Mouse (Mus musculus) midbrain, postnatal 0 days (tissue): ENCODE measurements at regions not wholly inside any gene's neighbourhood (a gene's known extent, or its start where the extent isn't known, plus 50 kb on each side); places are given as distances from the start of the nearest gene placed in this dataset.

Source experiments
- ATAC-seq: fragments of 200-750 bp; cut with Nextera tagmentation; 2 replicates; pipeline ENCODE4 v1.8.0; 2017; ENCODE audit warnings: moderate number of reproducible peaks, mild to moderate bottlenecking, moderate TSS enrichment, moderate library complexity; ENCODE audit not compliant: low FRiP score
- DNase-seq: peaks from one replicate; pipeline ENCODE4 v3.0.0-alpha.2; 2015; ENCODE audit warnings: low spot score
- H3K27ac ChIP-seq: fragments of 300-500 bp; sonication (generic); 2 replicates; pipeline ENCODE4 v1.5.1; 2014; ENCODE audit warnings: low read depth, mild to moderate bottlenecking, low read length, mixed read lengths
- H3K27me3 ChIP-seq: fragments of 300-500 bp; sonication (generic); 2 replicates; pipeline ENCODE4 v1.6.1; 2014; ENCODE audit warnings: low read length, control low read depth, mixed read lengths; ENCODE audit not compliant: insufficient read depth
- H3K36me3 ChIP-seq: fragments of 300-500 bp; sonication (generic); 2 replicates; pipeline ENCODE4 v1.6.1; 2014; ENCODE audit warnings: low read length, control low read depth, mixed read lengths; ENCODE audit not compliant: insufficient read depth
- H3K4me1 ChIP-seq: fragments of 300-500 bp; sonication (generic); 2 replicates; pipeline ENCODE4 v1.6.1; 2014; ENCODE audit warnings: mild to moderate bottlenecking, control low read depth, antibody characterized with exemption, low read length, mixed read lengths; ENCODE audit not compliant: insufficient read depth
- H3K4me2 ChIP-seq: fragments of 300-500 bp; sonication (generic); 2 replicates; pipeline ENCODE4 v1.6.1; 2014; ENCODE audit warnings: low read depth, mild to moderate bottlenecking, low read length, mixed read lengths; ENCODE audit not compliant: poor library complexity, severe bottlenecking
- H3K4me3 ChIP-seq: fragments of 300-500 bp; sonication (generic); 2 replicates; pipeline ENCODE4 v1.5.1; 2014; ENCODE audit warnings: low read depth, mild to moderate bottlenecking, low read length, moderate library complexity
- H3K9ac ChIP-seq: fragments of 300-500 bp; sonication (generic); replicated peaks from 2 replicates; pipeline ENCODE4 v1.6.1; 2014; ENCODE audit warnings: mild to moderate bottlenecking, low read length, moderate library complexity, mixed read lengths; ENCODE audit not compliant: poor library complexity, severe bottlenecking
- H3K9me3 ChIP-seq: fragments of 300-500 bp; sonication (generic); 2 replicates; pipeline ENCODE4 v1.6.1; 2016; ENCODE audit warnings: low read length, control low read depth
- CTCF ChIP-seq: IDR thresholded peaks from 2 replicates; pipeline ENCODE4 v1.5.1; 2016; ENCODE audit warnings: antibody characterized with exemption, mild to moderate bottlenecking
- WGBS: fragments of 180-500 bp; shearing (Covaris S2); extraction: QIAGEN DNeasy Blood & Tissue Kit; methylation state at CpG from one replicate; pipeline ENCODE4 v1.1.7; 2014; 5-methylcytosine and 5-hydroxymethylcytosine counted together

DNA sequence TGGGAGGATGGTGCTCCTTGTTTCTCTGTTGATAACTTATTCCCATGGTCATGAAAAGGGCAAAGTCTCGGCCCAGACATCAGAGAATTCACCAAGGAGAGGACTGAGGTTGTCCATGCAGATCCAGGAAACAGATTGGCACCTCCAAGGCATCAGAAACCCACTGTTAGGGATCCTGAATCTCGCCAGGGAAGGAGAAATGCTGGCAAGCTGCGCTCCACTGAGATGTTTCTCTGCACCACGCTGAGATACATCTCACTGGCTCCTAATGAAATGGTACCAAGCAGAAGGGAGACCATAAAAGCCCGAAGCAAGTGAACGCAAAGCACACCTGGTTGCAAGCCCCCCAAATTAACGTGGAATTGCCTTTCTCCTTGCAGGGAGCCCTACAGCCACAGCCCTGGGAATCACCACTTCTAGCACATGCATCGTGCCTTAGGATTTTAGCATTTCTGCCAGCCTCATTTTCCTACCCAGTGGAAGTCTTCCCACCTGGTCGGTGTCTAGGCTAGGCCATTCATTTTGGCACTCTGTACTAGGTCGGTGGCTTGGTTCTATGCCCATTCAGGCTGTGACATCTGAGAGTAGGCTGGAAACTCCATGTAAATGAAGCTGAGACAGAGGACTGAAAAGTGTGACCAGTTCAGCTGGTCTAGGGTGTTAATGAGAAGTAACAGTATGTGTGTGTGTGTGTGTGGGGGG is 336.3 kb downstream of the Mex3b start:
- Histone ChIP-seq H3K4me2 (no peak overlapping the region), H3K27ac (no peak overlapping the region), H3K4me3 (no peak overlapping the region), H3K4me1 (peaks cover 24% of the 10 kb centered on the region), H3K27me3 (no peaks in the 10 kb centered on the region), H3K9ac (no peak overlapping the region), H3K36me3 (no peaks in the 10 kb centered on the region), H3K9me3 (no peaks in the 10 kb centered on the region)
- 64% methylated on average over 10 of the region's 10 CpGs for WGBS
- TF ChIP-seq CTCF: no peak
- ATAC-seq (no peak), DNase-seq (peak; percentile 75)

DNA sequence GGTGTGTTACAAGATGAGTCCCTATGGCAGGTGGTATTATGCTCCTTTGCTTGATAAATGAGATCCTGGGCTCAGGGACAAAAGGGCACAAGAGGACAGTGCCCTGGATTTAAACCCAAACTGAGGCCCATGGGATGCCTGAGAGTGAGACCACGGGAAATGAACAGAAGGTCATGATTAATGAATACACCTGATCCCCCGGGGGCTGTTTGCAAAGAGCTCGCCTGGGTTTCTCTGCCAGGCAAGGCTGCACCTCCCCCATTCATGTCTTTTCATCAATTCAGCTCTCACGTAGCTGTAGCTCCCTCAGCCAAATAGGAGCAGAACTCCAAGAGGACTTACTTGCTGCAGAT is 336.9 kb downstream of the Mex3b start:
- H3K27me3 ChIP-seq: no peaks in the 10 kb centered on the region
- TF ChIP-seq CTCF: no peak
- no peaks in the 10 kb centered on the region for H3K36me3 ChIP-seq
- H3K4me2 ChIP-seq: no peak overlapping the region
- no peak overlapping the region for H3K4me3 ChIP-seq
- 26% methylated on average over 4 of the region's 4 CpGs for WGBS
- no peaks in the 10 kb centered on the region for H3K9me3 ChIP-seq
- peak overlapping the region; percentile 55 for H3K27ac ChIP-seq
- ATAC-seq: no peak
- DNase-seq: peak; percentile 60
- H3K9ac ChIP-seq: peak overlapping the region; percentile 42; the same call in 1 of the 2 replicates
- peaks cover 24% of the 10 kb centered on the region for H3K4me1 ChIP-seq

DNA sequence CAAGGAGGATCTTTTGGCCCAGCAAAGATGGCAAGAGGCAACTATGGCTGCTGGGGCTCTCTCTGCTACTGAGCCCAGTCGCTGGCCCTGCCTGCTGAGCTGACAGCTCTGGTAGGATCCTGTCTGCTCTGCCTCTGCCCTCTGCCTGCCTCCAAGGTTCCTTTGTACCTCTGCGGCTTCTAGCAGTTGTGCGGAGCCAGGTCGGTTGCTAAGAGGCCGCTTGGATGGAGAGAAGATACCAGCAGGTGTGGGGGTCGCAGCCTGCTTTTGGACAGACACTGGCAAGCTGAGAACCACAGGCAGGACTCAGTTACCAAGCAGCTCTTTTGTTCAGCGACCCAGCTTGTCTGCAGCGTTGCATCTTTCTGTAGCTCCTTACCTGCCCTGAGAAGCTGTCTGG is 337.6 kb downstream of the Mex3b start:
- Histone ChIP-seq H3K9ac (peak overlapping the region; percentile 42; the same call in 1 of the 2 replicates), H3K4me1 (peaks cover 24% of the 10 kb centered on the region), H3K27ac (peak overlapping the region; percentile 55), H3K27me3 (no peaks in the 10 kb centered on the region), H3K36me3 (no peaks in the 10 kb centered on the region), H3K9me3 (no peaks in the 10 kb centered on the region), H3K4me2 (no peak overlapping the region), H3K4me3 (no peak overlapping the region)
- 16% methylated on average over 8 of the region's 8 CpGs for WGBS
- no peak for TF ChIP-seq CTCF
- peak; percentile 32 for DNase-seq
- no peak for ATAC-seq

DNA sequence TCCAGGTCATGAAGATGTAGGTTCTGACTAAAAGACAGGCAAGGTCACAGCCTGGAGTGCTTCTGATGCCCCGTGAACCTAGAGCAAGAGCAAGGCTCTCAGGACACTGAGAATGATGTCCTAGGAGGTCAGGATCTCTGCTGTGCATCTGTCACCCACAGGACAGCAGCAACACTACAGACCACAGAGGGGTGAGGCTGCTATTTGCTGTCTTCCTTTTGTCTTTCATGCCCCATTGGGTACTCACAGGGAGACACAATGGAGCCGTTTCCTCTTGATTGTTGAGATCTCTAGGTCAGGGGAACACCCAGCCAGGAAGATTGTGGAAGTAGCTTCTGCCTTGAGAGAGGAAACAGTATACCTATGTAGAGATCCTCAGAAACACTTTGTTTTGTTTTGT is 339.9 kb downstream of the Mex3b start:
- Histone ChIP-seq H3K4me3 (no peak overlapping the region), H3K9ac (no peak overlapping the region), H3K4me1 (peaks cover 22% of the 10 kb centered on the region), H3K27ac (no peak overlapping the region), H3K36me3 (no peaks in the 10 kb centered on the region), H3K27me3 (no peaks in the 10 kb centered on the region), H3K4me2 (no peak overlapping the region), H3K9me3 (no peaks in the 10 kb centered on the region)
- TF ChIP-seq CTCF: no peak
- WGBS: 64% methylated on average over 2 of the region's 2 CpGs
- DNase-seq: no peak
- no peak for ATAC-seq

DNA sequence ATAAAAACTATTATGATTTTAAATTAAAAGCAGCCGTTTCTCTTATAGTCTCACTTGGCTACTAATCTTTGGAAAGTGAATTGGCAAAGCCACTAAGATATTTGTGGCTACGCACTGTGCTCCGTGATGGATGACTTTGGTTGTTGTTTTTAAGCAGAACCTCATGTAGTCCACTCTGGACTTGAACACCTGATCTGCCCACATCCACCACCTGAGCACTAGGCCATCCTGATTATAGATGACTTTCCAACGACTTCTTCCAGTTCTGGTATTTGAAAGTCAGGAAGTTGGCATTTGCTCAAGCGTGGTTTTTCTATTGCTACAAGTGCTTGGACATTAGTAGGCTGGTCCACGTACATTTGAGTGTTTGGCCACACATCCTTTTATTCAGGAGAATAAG is 344.5 kb downstream of the Mex3b start:
- WGBS: 91% methylated on average over 6 of the region's 6 CpGs
- ATAC-seq (no peak), DNase-seq (no peak)
- no peak overlapping the region for H3K4me2 ChIP-seq
- H3K9me3 ChIP-seq: no peaks in the 10 kb centered on the region
- H3K9ac ChIP-seq: no peak overlapping the region
- no peak overlapping the region for H3K27ac ChIP-seq
- H3K4me1 ChIP-seq: no peaks in the 10 kb centered on the region
- no peak overlapping the region for H3K4me3 ChIP-seq
- H3K36me3 ChIP-seq: no peaks in the 10 kb centered on the region
- no peak for TF ChIP-seq CTCF
- no peaks in the 10 kb centered on the region for H3K27me3 ChIP-seq

DNA sequence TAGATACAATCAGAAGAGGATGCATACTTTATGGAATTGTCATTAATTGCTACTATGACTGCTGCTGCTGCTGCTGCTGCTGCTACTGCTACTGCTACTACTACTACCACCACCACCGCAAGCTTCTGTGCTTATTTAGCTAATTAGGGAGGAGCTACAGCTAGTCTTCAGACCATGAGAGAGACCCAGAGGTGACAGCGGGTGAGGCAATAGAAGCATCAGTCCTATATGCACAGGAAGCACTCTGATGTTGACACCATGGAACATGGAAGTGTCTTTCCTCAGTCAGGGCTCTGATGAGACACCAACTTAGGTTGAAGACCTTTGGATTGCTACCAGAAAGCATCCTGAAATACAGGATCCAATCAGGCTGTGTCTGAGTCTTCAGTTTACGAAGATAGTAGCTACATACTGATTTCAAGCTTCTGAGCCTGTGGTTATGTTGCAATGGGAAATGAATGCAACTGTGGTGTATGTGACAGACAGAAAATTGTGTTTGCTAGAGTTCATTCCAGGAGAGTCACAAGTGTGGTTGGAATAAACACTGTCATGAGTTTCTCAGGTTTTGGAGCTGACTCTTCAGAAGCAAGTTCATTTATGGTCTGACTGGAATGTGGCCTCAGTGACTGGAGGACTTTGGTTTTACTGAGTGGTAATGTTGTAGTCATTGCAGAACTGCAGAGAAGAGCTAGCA is 355.0 kb downstream of the Mex3b start:
- ATAC-seq (no peak), DNase-seq (no peak)
- Histone ChIP-seq H3K4me1 (no peaks in the 10 kb centered on the region), H3K4me2 (no peak overlapping the region), H3K27me3 (no peaks in the 10 kb centered on the region), H3K9ac (no peak overlapping the region), H3K27ac (no peak overlapping the region), H3K36me3 (no peaks in the 10 kb centered on the region), H3K9me3 (no peaks in the 10 kb centered on the region), H3K4me3 (no peak overlapping the region)
- TF ChIP-seq CTCF: no peak
- WGBS: 97% methylated on average over 3 of the region's 3 CpGs
